Mouse (Mus musculus): Measurements from ENCODE around the gene Serac1. TPM values are rescaled to one million over a fixed set of nuclear protein-coding genes. Genes with fewer than 3 reads are reported as not detected.

Serac1 gene
- polyA plus RNA-seq, 1 experiment from 2014 or later = 4.8 TPM

Other genes with a start within 250 kb of the Serac1 start
- gene Snx9, start 238.4 kb downstream of the Serac1 start, polyA plus RNA-seq (2014; fragmentation: Nextera tagmentation; extraction: Ambion mirVana) = 28.8 and 29.6 TPM in 2 replicates
- gene Synj2, start 138.5 kb downstream of the Serac1 start, polyA plus RNA-seq (2014; fragmentation: Nextera tagmentation; extraction: Ambion mirVana) = 4.3 and 4.7 TPM in 2 replicates
- 148 and 163 TPM in 2 replicates for gene Gtf2h5, start within 50 bp of the Serac1 start, polyA plus RNA-seq (2014; fragmentation: Nextera tagmentation; extraction: Ambion mirVana)
- gene Tulp4, start 26.7 kb upstream of the Serac1 start, polyA plus RNA-seq (2014; fragmentation: Nextera tagmentation; extraction: Ambion mirVana) = 61.4 and 67.3 TPM in 2 replicates
- 18.6 and 18.8 TPM in 2 replicates for gene Tmem181a, start 177.1 kb upstream of the Serac1 start, polyA plus RNA-seq (2014; fragmentation: Nextera tagmentation; extraction: Ambion mirVana)
- 12.7 and 13.6 TPM in 2 replicates for gene Dynlt1a, start 237.8 kb upstream of the Serac1 start, polyA plus RNA-seq (2014; fragmentation: Nextera tagmentation; extraction: Ambion mirVana)

Data from heart, embryonic 14.5 days (tissue).